Mouse (Mus musculus): ENCODE data around the gene Aqp1.

GRCm38 (mm10) chr6:55321518-55321917 lies 14.7 kb upstream of the Aqp1 start:
- TF ChIP-seq CTCF (IDR thresholded peaks at IDR 0.05; ENCODE audit: borderline replicate concordance, extremely low read depth, insufficient read depth, insufficient read length) (no peak), POLR2A (IDR thresholded peaks at IDR 0.05; ENCODE audit: borderline replicate concordance, extremely low read depth, insufficient read depth, insufficient read length, poor library complexity, severe bottlenecking) (no peak)

Data from brain, embryonic 14.5 days (tissue).